Mouse (Mus musculus): ENCODE measurements around the gene Zfp11. TPM values are rescaled to one million over a fixed set of nuclear protein-coding genes. Genes with fewer than 3 reads are reported as not detected.
"Not testable (repeated sequence)": the region's sequence is repeated elsewhere in the genome, so short reads cannot be mapped to it uniquely, and the experiment has no call there.

Zfp11 gene
- polyA plus RNA-seq, 1 experiment from 2014 or later, result 3.8 TPM

GRCm38 (mm10) chr5:129632270-129633250 lies 37.3 kb downstream of the Zfp11 start:
- not testable (repeated sequence) for H3K9me3 ChIP-seq (ENCODE audit: control insufficient read depth, low read length); DNase-seq (ENCODE audit: low spot score); H3K4me1 ChIP-seq (ENCODE audit: control insufficient read depth, insufficient read depth, low read length); H3K9ac ChIP-seq (ENCODE audit: low read depth, low read length); H3K27me3 ChIP-seq (replicated peaks; ENCODE audit: control insufficient read depth, insufficient read depth, low read length); H3K36me3 ChIP-seq (ENCODE audit: control insufficient read depth, insufficient read depth, low read length); H3K27ac ChIP-seq (replicated peaks; ENCODE audit: low read depth, low read length); H3K4me3 ChIP-seq (ENCODE audit: low read depth, low read length); H3K4me2 ChIP-seq (ENCODE audit: low read depth, low read length); ATAC-seq (ENCODE audit: low read depth)
- 89% methylated on average over 2 of the region's 2 CpGs for WGBS

GRCm38 (mm10) chr5:129626586-129626985 lies 43.3 kb downstream of the Zfp11 start:
- H3K4me1 ChIP-seq (ENCODE audit: control insufficient read depth, insufficient read depth, low read length); H3K4me2 ChIP-seq (ENCODE audit: low read depth, low read length); DNase-seq (ENCODE audit: low spot score); H3K4me3 ChIP-seq (ENCODE audit: low read depth, low read length); H3K27me3 ChIP-seq (replicated peaks; ENCODE audit: control insufficient read depth, insufficient read depth, low read length); H3K36me3 ChIP-seq (ENCODE audit: control insufficient read depth, insufficient read depth, low read length); ATAC-seq (ENCODE audit: low read depth); H3K9ac ChIP-seq (ENCODE audit: low read depth, low read length); H3K27ac ChIP-seq (replicated peaks; ENCODE audit: low read depth, low read length); H3K9me3 ChIP-seq (ENCODE audit: control insufficient read depth, low read length): not testable (repeated sequence)
- WGBS, result 74% methylated on average over 4 of the region's 4 CpGs

GRCm38 (mm10) chr5:129626099-129626498 lies 43.8 kb downstream of the Zfp11 start:
- no peak overlapping the region for H3K9ac ChIP-seq (ENCODE audit: low read depth, low read length)
- H3K9me3 ChIP-seq (ENCODE audit: control insufficient read depth, low read length), result no peaks in the 10 kb centered on the region
- H3K36me3 ChIP-seq (ENCODE audit: control insufficient read depth, insufficient read depth, low read length), result no peaks in the 10 kb centered on the region
- H3K4me1 ChIP-seq (ENCODE audit: control insufficient read depth, insufficient read depth, low read length), result no peaks in the 10 kb centered on the region
- DNase-seq (ENCODE audit: low spot score) (no peak), ATAC-seq (ENCODE audit: low read depth) (no peak)
- no peaks in the 10 kb centered on the region for H3K27me3 ChIP-seq (replicated peaks; ENCODE audit: control insufficient read depth, insufficient read depth, low read length)
- no peak overlapping the region for H3K4me2 ChIP-seq (ENCODE audit: low read depth, low read length)
- whole genome bisulfite sequencing, result 83% methylated on average over 6 of the region's 6 CpGs
- no peak overlapping the region for H3K27ac ChIP-seq (replicated peaks; ENCODE audit: low read depth, low read length)
- no peak overlapping the region for H3K4me3 ChIP-seq (ENCODE audit: low read depth, low read length)

- no peak overlapping the region for H3K27ac ChIP-seq (replicated peaks; ENCODE audit: low read depth, low read length)
- ATAC-seq (ENCODE audit: low read depth) (no peak), DNase-seq (ENCODE audit: low spot score) (no peak)
- no peaks in the 10 kb centered on the region for H3K27me3 ChIP-seq (replicated peaks; ENCODE audit: control insufficient read depth, insufficient read depth, low read length)
- WGBS, result 81% methylated on average over 5 of the region's 5 CpGs
- no peaks in the 10 kb centered on the region for H3K9me3 ChIP-seq (ENCODE audit: control insufficient read depth, low read length)
- H3K36me3 ChIP-seq (ENCODE audit: control insufficient read depth, insufficient read depth, low read length), result no peaks in the 10 kb centered on the region
- H3K4me3 ChIP-seq (ENCODE audit: low read depth, low read length), result no peak overlapping the region
- H3K4me1 ChIP-seq (ENCODE audit: control insufficient read depth, insufficient read depth, low read length), result no peaks in the 10 kb centered on the region
- no peak overlapping the region for H3K4me2 ChIP-seq (ENCODE audit: low read depth, low read length)
- H3K9ac ChIP-seq (ENCODE audit: low read depth, low read length), result no peak overlapping the region
Observed at GRCm38 (mm10) chr5:129621361-129621760, 48.5 kb downstream of the Zfp11 start.

GRCm38 (mm10) chr5:129620600-129620999 lies 49.3 kb downstream of the Zfp11 start:
- not testable (repeated sequence) for H3K27me3 ChIP-seq (replicated peaks; ENCODE audit: control insufficient read depth, insufficient read depth, low read length); H3K36me3 ChIP-seq (ENCODE audit: control insufficient read depth, insufficient read depth, low read length); H3K4me2 ChIP-seq (ENCODE audit: low read depth, low read length); H3K27ac ChIP-seq (replicated peaks; ENCODE audit: low read depth, low read length); H3K9me3 ChIP-seq (ENCODE audit: control insufficient read depth, low read length); H3K4me3 ChIP-seq (ENCODE audit: low read depth, low read length); H3K9ac ChIP-seq (ENCODE audit: low read depth, low read length); H3K4me1 ChIP-seq (ENCODE audit: control insufficient read depth, insufficient read depth, low read length); DNase-seq (ENCODE audit: low spot score); ATAC-seq (ENCODE audit: low read depth)
- WGBS, result 65% methylated on average over 9 of the region's 9 CpGs

GRCm38 (mm10) chr5:129611060-129611459 lies 58.8 kb downstream of the Zfp11 start:
- H3K9me3 ChIP-seq (ENCODE audit: control insufficient read depth, low read length), result no peaks in the 10 kb centered on the region
- no peak overlapping the region for H3K4me3 ChIP-seq (ENCODE audit: low read depth, low read length)
- no peak overlapping the region for H3K4me2 ChIP-seq (ENCODE audit: low read depth, low read length)
- ATAC-seq (ENCODE audit: low read depth) (no peak), DNase-seq (ENCODE audit: low spot score) (peak; percentile 78)
- H3K36me3 ChIP-seq (ENCODE audit: control insufficient read depth, insufficient read depth, low read length), result no peaks in the 10 kb centered on the region
- 17% methylated on average over 1 of the region's 1 CpGs for WGBS
- H3K27ac ChIP-seq (replicated peaks; ENCODE audit: low read depth, low read length), result no peak overlapping the region
- no peaks in the 10 kb centered on the region for H3K4me1 ChIP-seq (ENCODE audit: control insufficient read depth, insufficient read depth, low read length)
- no peak overlapping the region for H3K9ac ChIP-seq (ENCODE audit: low read depth, low read length)
- no peaks in the 10 kb centered on the region for H3K27me3 ChIP-seq (replicated peaks; ENCODE audit: control insufficient read depth, insufficient read depth, low read length)

- DNase-seq (ENCODE audit: low spot score) (no peak), ATAC-seq (ENCODE audit: low read depth) (no peak)
- Histone ChIP-seq H3K4me1 (ENCODE audit: control insufficient read depth, insufficient read depth, low read length) (no peaks in the 10 kb centered on the region), H3K36me3 (ENCODE audit: control insufficient read depth, insufficient read depth, low read length) (no peaks in the 10 kb centered on the region), H3K9me3 (ENCODE audit: control insufficient read depth, low read length) (no peaks in the 10 kb centered on the region), H3K9ac (ENCODE audit: low read depth, low read length) (no peak overlapping the region), H3K27me3 (replicated peaks; ENCODE audit: control insufficient read depth, insufficient read depth, low read length) (no peaks in the 10 kb centered on the region), H3K4me2 (ENCODE audit: low read depth, low read length) (no peak overlapping the region), H3K27ac (replicated peaks; ENCODE audit: low read depth, low read length) (no peak overlapping the region), H3K4me3 (ENCODE audit: low read depth, low read length) (no peak overlapping the region)
- WGBS, result 75% methylated on average over 8 of the region's 8 CpGs
Observed at GRCm38 (mm10) chr5:129607476-129607875, 62.4 kb downstream of the Zfp11 start.

Measured in embryonic facial prominence, embryonic 14.5 days (tissue).